Mouse (Mus musculus) MEL (cell line): ENCODE results near the gene Gata3.

Experiments
- CTCF ChIP-seq, 3 experiments: IDR thresholded peaks in 2 of 3; conservative IDR thresholded peaks in 1 of 3; 2 replicates each; pipeline ENCODE4 v1.5.1; 2011 to 2012; ENCODE audit warnings: low read length in 3 of 3, low read depth in 2 of 3, mild to moderate bottlenecking in 2 of 3, improper control_type of control experiment in 1 of 3, inconsistent platforms in 1 of 3, mixed read lengths in 1 of 3, moderate library complexity in 1 of 3; ENCODE audit not compliant: control insufficient read depth in 1 of 3, insufficient read depth in 1 of 3, poor library complexity in 1 of 3, severe bottlenecking in 1 of 3
- E2F4 ChIP-seq: IDR thresholded peaks from 2 replicates; pipeline ENCODE4 v1.6.1; 2011; ENCODE audit warnings: low read depth, low read length, improper control_type of control experiment, borderline replicate concordance
- EP300 ChIP-seq, 2 experiments: IDR thresholded peaks; 2 replicates each; pipeline ENCODE4 v1.6.1; 2011; ENCODE audit warnings: improper control_type of control experiment in 2 of 2, low read length in 2 of 2, low read depth in 1 of 2, mild to moderate bottlenecking in 1 of 2
- ETS1 ChIP-seq: IDR thresholded peaks from 2 replicates; pipeline ENCODE4 v1.6.1; 2012; ENCODE audit warnings: low read depth, mild to moderate bottlenecking, inconsistent platforms, low read length, improper control_type of control experiment, moderate library complexity
- MXI1 ChIP-seq: IDR thresholded peaks from 2 replicates; pipeline ENCODE4 v1.6.1; 2011; ENCODE audit warnings: mild to moderate bottlenecking, low read depth, low read length, improper control_type of control experiment
- MYB ChIP-seq: IDR thresholded peaks from 2 replicates; pipeline ENCODE4 v1.6.1; 2011; ENCODE audit warnings: mild to moderate bottlenecking, low read depth, low read length, improper control_type of control experiment
- NRF1 ChIP-seq: IDR thresholded peaks from 2 replicates; pipeline ENCODE4 v1.6.1; 2014; ENCODE audit warnings: low read depth, mild to moderate bottlenecking, inconsistent platforms, low read length, improper control_type of control experiment, moderate library complexity; ENCODE audit not compliant: poor library complexity, insufficient read depth, severe bottlenecking
- POLR2A ChIP-seq, 2 experiments: IDR thresholded peaks; 2 replicates each; pipeline ENCODE4 v1.6.1; 2011 to 2012; ENCODE audit warnings: low read length in 2 of 2, mild to moderate bottlenecking in 2 of 2, control low read depth in 1 of 2, improper control_type of control experiment in 1 of 2, low read depth in 1 of 2, moderate library complexity in 1 of 2; ENCODE audit not compliant: control insufficient read depth in 1 of 2, insufficient read depth in 1 of 2, poor library complexity in 1 of 2
- POLR2AphosphoS2 ChIP-seq: IDR thresholded peaks from 2 replicates; pipeline ENCODE4 v1.6.1; 2011; ENCODE audit warnings: low read length, improper control_type of control experiment
- POLR2AphosphoS5 ChIP-seq: IDR thresholded peaks from 2 replicates; pipeline ENCODE4 v1.6.1; 2012; ENCODE audit warnings: low read depth, borderline replicate concordance, mild to moderate bottlenecking, inconsistent platforms, low read length, moderate library complexity, mixed read lengths
- TCF12 ChIP-seq: IDR thresholded peaks from 2 replicates; pipeline ENCODE4 v1.6.1; 2014; ENCODE audit warnings: low read depth, mild to moderate bottlenecking, inconsistent platforms, low read length, improper control_type of control experiment, moderate library complexity
- ZNF384 ChIP-seq: IDR thresholded peaks from 2 replicates; pipeline ENCODE4 v1.6.1; 2012; ENCODE audit warnings: low read depth, mild to moderate bottlenecking, inconsistent platforms, low read length, improper control_type of control experiment

GRCm38 (mm10) chr2:9886031-9886430 is 3.8 kb downstream of the Gata3 start:
- TF ChIP-seq POLR2A (IDR thresholded peaks at IDR 0.05; ENCODE audit: control insufficient read depth in 1 of 2, insufficient read depth in 1 of 2, low read depth in 1 of 2, low read length in 2 of 2, poor library complexity in 1 of 2) (no peak), MYB (no peak), CTCF (IDR thresholded peaks at IDR 0.05 in 2 of 3, conservative IDR thresholded peaks at IDR 0.05 in 1 of 3; ENCODE audit: control insufficient read depth in 1 of 3, insufficient read depth in 1 of 3, low read depth in 2 of 3, low read length in 3 of 3, poor library complexity in 1 of 3, severe bottlenecking in 1 of 3) (no peak), ETS1 (no peak), MXI1 (no peak), NRF1 (no peak), ZNF384 (no peak), POLR2AphosphoS5 (no peak), POLR2AphosphoS2 (no peak), TCF12 (no peak), E2F4 (no peak), EP300 (IDR thresholded peaks at IDR 0.05; ENCODE audit: low read depth in 1 of 2, low read length in 2 of 2) (no peak)
